Mouse (Mus musculus) brown adipose tissue, adult 24 weeks (tissue): Measurements from ENCODE around the gene Zfp446. TPM values are rescaled to one million over a fixed set of nuclear protein-coding genes. Genes with fewer than 3 reads are reported as not detected.

Experiments used
- H3K27ac ChIP-seq: fragments of 200-500 bp; replicated peaks from 2 replicates; pipeline ENCODE4 v1.5.1; 2012; ENCODE audit warnings: low read depth, mild to moderate bottlenecking, low read length
- H3K4me1 ChIP-seq: fragments of 200-500 bp; 2 replicates; pipeline ENCODE4 v1.6.1; 2012; ENCODE audit warnings: low read length, mixed read lengths; ENCODE audit not compliant: control insufficient read depth, insufficient read depth, insufficient read length
- H3K4me3 ChIP-seq: fragments of 200-500 bp; 2 replicates; pipeline ENCODE4 v1.5.1; 2012; ENCODE audit warnings: low read depth, mild to moderate bottlenecking, low read length, moderate library complexity; ENCODE audit not compliant: insufficient read depth
- polyA plus RNA-seq: library from polyadenylated mRNA; stranded (reverse); fragments of >200 nt; gene quantifications from 2 replicates; pipeline ENCODE4 v1.2.4, GENCODE M21; 2012; ENCODE audit not compliant: missing spikeins, insufficient read depth, insufficient read length

Zfp446 gene
- polyA plus RNA-seq, 1 experiment, result 0.55 TPM

DNA sequence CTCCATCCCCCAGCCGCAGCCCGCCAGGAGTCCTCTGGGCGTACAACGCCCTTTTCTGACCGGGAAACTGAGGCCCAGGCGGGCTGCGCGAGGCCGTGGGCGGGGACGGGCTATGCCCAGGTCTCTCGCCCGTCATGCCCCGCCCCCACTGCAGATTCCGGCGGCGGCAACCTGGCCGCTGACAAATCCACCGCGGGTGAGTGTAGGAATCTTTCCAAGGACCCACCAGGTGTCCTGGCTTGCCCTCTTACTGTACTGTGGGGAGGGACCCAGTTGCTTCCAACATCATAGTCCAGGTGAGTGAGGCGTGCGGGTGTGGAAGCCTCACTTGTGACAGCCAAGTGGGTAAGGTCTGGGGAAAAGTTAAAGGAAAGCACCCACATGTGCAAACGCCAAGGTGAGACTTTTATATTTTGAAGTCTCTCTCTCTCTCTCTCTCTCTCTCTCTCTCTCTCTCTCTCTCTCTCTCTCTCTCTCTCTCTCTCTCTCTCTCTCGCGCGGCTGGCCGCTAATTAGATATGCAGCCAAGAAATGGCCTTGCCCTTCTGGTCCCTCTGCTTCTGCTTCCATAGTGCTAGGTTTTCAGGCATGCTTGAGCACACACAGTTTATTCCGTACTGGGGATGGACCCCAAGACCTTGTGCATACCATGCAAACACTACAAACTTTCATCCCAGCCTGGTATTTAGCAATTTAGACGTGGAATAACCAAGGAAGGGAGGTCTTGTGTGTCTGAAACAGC, 11.4 kb upstream of the Zfp446 start:
- Histone ChIP-seq H3K27ac (peak overlapping the region; percentile 28), H3K4me3 (peak overlapping the region; percentile 72)

DNA sequence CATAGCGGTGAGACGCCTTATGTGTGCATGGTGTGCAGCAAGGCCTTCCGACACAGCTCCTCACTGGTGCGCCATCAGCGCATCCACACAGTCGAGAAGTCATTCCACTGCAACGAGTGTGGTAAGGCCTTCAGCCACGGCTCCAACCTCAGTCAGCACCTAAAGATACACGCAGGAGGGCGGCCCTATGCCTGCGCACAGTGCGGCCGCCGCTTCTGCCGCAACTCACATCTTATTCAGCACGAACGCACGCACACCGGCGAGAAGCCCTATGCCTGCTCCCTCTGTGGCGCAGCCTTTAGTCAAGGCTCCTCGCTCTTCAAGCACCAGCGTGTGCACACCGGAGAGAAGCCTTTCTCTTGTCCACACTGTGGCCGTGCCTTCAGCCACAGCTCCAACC, 6.7 kb upstream of the Zfp446 start:
- Histone ChIP-seq H3K4me1 (0 out of 2 replicates have a peak, but pooled peaks cover 3% of the 10 kb centered on the region), H3K4me3 (no peak overlapping the region), H3K27ac (no peak overlapping the region)

More for the DNA sequence above, 11.4 kb upstream of the Zfp446 start:
- H3K4me1 ChIP-seq, result 0 out of 2 replicates have a peak, but pooled peaks cover 9% of the 10 kb centered on the region

DNA sequence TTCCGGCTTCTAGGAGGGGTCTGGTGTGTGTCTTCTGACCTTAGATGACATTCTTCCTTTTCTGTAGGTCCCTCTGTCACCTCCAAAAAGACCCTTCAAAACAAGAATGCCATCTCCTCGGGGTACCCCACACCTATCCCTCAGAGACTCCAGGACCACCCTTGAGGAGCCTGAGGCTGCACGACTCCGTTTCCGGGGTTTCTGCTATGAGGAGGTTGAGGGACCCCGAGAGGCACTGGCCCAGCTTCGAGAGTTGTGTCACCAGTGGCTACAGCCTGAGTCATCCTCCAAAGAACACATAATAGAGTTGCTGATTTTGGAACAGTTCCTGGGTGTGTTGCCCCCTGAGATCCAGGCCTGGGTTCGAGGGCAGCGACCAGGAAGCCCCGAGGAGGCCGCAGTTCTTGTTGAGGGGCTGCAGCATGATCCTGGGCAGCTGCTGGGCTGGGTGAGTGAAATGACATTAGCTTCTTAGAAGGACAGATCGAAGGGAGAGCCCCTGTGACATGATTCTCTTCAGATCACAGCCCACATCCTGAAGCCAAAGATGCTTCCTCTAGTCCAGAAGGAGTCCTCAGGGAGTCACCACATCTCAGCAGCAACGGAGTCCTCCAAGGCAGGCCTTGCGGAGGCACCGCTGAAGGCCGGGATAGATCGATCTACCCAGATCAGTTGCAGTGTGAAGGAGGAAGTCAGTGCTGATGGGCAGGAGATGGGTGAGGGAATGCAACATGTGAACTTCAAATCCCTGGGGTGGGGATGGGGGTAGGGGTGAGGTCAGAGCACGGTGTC, 1.5 kb downstream of the Zfp446 start:
- Histone ChIP-seq H3K4me1 (peaks cover 9% of the 10 kb centered on the region), H3K27ac (peak overlapping the region; percentile 92), H3K4me3 (no peak overlapping the region; the same call in 1 of the 2 replicates)

DNA sequence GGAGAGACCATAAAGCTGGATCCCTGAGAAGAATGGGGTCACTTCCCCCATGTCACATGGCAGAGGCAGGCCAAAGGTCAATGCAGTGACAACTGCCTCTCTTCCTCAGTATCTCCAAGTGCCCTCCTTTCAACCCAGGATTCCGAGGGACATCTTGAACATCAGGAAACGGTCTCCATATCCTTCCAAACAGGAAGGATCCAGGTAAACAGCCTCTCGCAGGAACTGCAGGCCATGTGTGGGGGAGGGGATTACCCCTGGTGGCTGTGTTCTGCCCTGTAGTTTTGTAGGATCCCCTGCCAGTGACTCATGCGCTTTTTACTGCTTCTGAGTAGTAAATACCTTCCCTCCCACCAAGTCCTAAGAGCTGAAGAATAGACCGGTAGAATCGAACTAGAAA, 2.1 kb downstream of the Zfp446 start:
- Histone ChIP-seq H3K4me3 (no peak overlapping the region), H3K4me1 (peaks cover 9% of the 10 kb centered on the region), H3K27ac (no peak overlapping the region)

DNA sequence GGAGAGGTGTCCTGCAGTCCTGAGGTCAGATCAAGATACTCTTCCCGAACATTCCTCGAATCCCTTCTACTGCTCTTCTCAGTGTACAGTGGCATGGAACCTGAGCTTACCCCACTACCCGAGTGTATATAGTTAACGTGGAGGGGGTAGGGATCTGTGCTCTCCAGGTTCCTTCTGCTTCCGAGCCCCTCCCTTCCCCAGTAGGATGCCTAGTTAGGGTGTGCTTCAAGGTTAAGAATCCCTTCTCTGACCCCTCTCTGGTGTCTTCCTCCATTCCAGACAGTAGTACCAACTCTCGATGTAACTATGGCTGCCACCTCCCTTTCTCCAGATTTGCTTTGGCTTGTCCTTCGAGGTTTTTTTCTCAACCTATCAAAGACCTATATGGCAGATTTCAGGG, 2.6 kb downstream of the Zfp446 start:
- H3K27ac ChIP-seq, result no peak overlapping the region

DNA sequence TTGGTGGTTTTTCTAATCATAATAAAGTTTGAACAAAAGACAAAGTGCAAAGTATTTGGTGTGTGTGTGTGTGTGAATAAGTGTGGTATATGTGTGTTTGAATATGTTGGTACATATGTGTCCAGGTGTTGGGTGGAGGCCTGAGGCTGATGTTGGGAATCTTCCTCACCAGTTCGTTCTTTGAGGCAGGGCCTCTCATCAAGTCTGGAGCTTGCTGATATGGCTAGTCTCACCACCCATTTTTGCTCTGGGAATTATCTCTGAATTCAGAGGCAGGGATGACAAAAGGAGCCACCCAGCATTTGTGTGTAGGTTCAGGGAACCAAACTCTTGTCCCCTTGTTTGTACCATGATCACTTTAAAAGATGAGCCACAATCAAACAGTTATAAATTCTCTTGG, 8.1 kb downstream of the Zfp446 start:
- no peak overlapping the region for H3K4me3 ChIP-seq
- H3K4me1 ChIP-seq, result no peaks in the 10 kb centered on the region

More for the DNA sequence above, 2.6 kb downstream of the Zfp446 start:
- no peak overlapping the region for H3K4me3 ChIP-seq
- H3K4me1 ChIP-seq, result peaks cover 9% of the 10 kb centered on the region

DNA sequence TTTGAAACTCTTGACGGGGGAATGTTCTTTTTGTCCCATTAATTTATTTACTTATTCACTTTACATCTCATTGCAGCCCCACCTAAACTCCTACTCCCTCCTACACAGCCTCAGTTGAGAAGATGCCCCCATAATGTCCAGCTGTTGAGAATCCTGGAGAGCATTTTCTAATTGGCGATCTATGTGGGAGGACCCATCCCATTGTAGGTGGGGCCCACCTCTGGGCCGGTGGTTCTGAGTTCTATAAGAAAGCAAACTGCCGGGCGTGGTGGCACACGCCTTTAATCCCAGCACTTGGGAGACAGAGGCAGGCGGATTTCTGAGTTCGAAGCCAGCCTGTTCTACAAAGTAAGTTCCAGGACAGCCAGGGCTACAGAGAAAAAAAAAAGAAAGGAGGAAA, 9.3 kb downstream of the Zfp446 start:
- Histone ChIP-seq H3K27ac (no peak overlapping the region), H3K4me1 (no peaks in the 10 kb centered on the region), H3K4me3 (no peak overlapping the region)

More for the DNA sequence above, 8.1 kb downstream of the Zfp446 start:
- H3K27ac ChIP-seq, result no peak overlapping the region

DNA sequence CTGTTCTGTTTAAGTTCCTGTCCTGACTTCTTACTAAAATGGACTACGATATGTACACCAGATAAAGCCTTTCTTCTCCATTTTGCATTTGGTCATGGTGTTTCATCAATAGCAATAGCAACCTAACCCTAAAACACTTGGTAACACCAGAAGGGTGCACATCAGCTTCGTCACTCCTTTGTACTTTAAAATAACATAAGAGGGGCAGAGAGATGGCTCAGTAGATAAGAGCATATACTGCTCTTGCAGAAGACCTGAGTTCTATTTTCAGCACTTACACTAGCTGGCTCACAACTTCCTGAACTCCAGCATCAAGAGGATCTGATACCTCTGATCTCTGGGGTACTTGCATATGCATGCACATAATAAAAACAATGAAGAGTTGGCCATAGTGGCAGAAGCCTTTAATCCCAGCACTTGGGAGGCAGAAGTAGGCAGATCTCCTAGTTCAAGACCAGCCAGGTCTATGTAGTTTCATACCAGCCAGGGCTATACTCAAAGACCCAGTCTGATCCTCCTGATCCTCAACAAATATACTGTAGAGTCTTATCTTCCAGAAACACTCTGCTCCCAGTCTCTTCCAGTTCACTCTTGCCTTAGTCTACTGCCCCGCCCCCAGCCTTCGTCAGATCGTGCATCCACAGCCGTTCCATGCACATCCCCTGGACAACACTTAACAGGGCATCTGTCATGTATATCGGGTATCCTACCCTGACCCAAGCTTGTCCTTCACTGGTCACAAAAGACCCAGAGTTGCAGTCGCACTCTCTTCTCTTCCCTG, 10.0 kb downstream of the Zfp446 start:
- Histone ChIP-seq H3K4me3 (no peak overlapping the region), H3K4me1 (no peaks in the 10 kb centered on the region), H3K27ac (no peak overlapping the region)

DNA sequence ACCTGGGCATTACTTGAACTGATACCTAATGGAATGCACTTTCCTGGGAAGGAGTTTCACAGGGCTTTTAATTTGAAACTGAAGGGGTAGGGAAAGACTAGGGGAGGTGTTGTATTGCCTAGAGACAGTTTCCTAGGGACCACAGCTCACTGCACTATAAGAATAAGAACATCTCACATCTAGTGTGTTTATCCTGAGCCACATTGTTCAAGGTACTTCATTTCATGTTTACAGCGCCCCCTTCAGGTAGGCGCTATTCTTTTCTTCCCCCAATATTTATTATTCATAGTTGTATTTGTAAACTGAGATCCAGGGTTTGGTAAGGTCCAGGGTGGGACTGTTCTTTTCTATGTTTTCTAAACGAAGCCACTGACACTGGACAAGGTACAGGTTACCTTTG, 14.6 kb downstream of the Zfp446 start:
- no peak overlapping the region for H3K27ac ChIP-seq
- H3K4me1 ChIP-seq, result no peaks in the 10 kb centered on the region
- H3K4me3 ChIP-seq, result no peak overlapping the region

DNA sequence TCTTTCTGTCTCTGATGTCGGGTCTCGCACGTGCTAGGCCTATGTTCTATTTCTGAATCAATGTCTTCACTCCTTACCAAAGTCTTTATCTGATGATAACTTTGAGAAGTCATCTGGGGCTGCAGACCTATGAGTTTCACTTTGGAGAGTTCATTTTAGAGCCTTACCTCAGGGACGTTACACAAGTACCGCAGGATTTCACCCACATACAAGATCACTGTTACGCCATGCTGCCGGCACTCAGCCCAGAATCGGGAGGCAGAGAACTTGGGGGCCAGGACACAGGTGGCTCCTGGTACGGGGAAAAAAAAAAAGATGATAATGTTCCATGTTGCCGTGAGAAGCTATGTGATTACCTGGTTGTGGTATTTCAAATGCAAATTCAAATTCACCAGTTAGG, 15.5 kb downstream of the Zfp446 start:
- no peak overlapping the region for H3K27ac ChIP-seq
- no peaks in the 10 kb centered on the region for H3K4me1 ChIP-seq
- no peak overlapping the region for H3K4me3 ChIP-seq

DNA sequence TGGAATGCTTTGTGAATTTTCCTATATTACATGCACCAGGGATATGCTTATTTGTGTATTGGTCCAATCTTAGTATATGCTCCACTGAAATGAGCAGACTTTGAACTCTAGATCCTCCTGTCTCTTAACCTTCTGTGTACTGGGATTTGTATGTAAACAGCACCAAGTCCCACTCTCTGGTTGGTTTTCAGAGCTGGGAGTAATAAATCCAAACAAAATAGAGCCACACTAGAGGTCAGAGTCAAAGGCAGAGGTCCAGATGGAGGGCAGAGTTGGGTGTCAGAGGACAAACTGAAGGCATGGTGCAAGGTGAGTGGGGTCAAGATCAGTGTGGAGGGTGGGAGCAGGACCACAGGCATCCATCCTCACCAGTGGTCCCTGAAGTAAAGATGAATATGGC, 18.2 kb downstream of the Zfp446 start:
- H3K4me1 ChIP-seq, result no peaks in the 10 kb centered on the region
- no peak overlapping the region for H3K4me3 ChIP-seq
- H3K27ac ChIP-seq, result no peak overlapping the region

DNA sequence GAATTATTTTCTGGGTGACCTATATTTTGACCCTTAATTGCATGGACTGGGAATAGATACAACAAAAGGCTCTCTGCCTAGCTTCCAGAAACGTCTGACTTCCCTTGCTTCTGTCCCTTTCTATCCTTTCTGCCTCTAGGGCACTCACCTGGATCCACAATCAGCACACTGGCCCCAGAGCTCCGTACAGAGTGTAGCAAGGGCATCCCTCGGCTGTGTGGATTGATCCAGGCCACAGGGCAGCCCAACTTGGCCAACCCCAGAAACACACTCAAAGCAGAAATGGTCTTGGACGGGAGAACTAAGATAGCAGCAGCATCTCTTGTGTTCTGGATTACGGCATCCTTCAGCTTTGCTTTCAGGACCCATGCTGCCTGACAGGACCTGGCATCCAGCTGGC, 19.6 kb downstream of the Zfp446 start:
- Histone ChIP-seq H3K27ac (no peak overlapping the region), H3K4me1 (no peaks in the 10 kb centered on the region), H3K4me3 (no peak overlapping the region)

DNA sequence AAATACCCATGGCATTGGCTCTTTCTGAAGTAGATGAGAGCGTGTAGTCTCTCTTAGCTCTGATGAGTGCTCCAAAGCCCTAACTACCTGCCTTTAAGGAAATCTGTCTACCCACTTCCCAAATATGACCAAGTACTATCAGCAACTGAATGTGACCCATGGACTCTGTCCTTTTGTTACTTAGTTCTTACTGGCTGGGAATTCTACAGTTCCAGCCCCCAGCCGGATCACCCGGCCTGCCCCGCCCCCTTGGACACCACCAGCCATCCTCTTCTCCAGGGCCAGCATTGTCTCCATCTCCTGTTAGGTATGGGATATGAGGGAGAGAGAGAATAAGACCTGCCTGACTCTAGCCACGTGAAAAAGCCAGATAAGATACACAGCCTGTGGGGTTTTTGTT, 20.4 kb downstream of the Zfp446 start, which contains the start of gene Slc27a5:
Slc27a5 (minus strand) TSS at position 140 of the 400 bp plus-strand sequence.
- Histone ChIP-seq H3K27ac (no peak within 1 kb of the TSS), H3K4me1 (no peaks in the 10 kb centered on the region), H3K4me3 (no peak within 1 kb of the TSS)

DNA sequence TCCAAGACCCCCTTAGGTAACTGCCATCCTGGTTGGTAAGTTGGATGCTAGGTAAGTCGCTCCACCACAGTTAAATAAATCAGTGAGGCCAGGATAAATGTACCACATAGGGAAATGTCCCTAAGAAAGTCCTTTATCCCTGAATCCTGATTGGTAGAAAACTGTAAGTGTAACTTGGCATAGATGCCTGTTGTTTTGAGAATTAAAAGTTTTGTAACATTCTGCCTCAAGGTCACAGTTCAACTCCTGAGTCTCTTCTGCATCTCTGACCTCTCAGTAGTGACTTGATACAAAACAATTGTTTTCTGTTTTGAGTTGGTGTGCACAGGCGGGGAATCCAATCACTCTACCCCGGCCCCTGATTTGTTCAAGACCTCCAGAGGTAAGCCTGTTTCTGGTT, 21.2 kb downstream of the Zfp446 start, which contains the start of gene Trim28:
Trim28 (plus strand) TSS at position 264 of the 400 bp plus-strand sequence.
- Histone ChIP-seq H3K27ac (no peak within 1 kb of the TSS), H3K4me3 (no peak within 1 kb of the TSS), H3K4me1 (no peaks in the 10 kb centered on the region)

DNA sequence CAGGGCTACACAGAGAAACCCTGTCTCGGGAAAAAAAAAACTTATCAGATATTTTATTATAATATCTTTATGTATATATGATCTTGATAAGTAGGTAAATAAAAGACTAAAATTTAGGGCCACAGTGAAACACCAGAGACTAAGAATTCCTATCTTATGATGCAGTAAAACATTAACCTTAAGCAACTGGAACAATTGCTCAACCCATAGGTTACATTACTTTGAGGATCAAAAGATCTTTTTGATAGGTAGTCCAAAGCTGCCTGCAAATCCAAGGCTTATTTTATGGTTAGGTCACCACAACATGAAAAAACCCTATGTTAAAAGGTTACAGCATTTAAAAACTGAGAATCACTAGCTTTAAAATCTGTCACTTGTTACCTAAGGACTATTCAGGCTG, 23.9 kb downstream of the Zfp446 start:
- H3K27ac ChIP-seq, result no peak overlapping the region
- no peak overlapping the region for H3K4me3 ChIP-seq
- no peaks in the 10 kb centered on the region for H3K4me1 ChIP-seq
